Mouse (Mus musculus): ENCODE measurements around the gene Cspg5. TPM values are rescaled to one million over a fixed set of nuclear protein-coding genes. Genes with fewer than 3 reads are reported as not detected.
A peak's percentile ranks its signal among the peaks of the same experiment; 100 is the strongest.

Gene Cspg5
- 10.9 and 11.3 TPM in 2 replicates for polyA plus RNA-seq (2014; fragmentation: Nextera tagmentation; extraction: Ambion mirVana)

GRCm38 (mm10) chr9:110243221-110243833 is at the start of gene Cspg5:
TSS of gene Cspg5 (plus strand) at chr9:110243783.
- no peak for DNase-seq (ENCODE audit: low spot score)
- Histone ChIP-seq H3K4me2 (ENCODE audit: low read depth, low read length, severe bottlenecking) (peak within 1 kb of the TSS; percentile 100), H3K4me1 (replicated peaks; ENCODE audit: control insufficient read depth, insufficient read depth, low read length) (peaks cover 9% of the 10 kb centered on the region; the same call in 1 of the 2 replicates), H3K27ac (ENCODE audit: low read depth, low read length) (no peak within 1 kb of the TSS), H3K4me3 (ENCODE audit: low read depth, low read length) (peak within 1 kb of the TSS; percentile 65; the same call in 1 of the 2 replicates), H3K27me3 (ENCODE audit: control insufficient read depth, insufficient read depth, low read length) (no peaks in the 10 kb centered on the region), H3K9ac (ENCODE audit: low read length) (peak within 1 kb of the TSS; percentile 72), H3K36me3 (ENCODE audit: control insufficient read depth, insufficient read depth, low read length) (peaks cover 2% of the 10 kb centered on the region; the same call in 1 of the 2 replicates), H3K9me3 (ENCODE audit: control insufficient read depth, low read length) (no peaks in the 10 kb centered on the region)
- WGBS = 87% methylated on average over 7 of the region's 7 CpGs
- no peak for ATAC-seq (replicated peaks; ENCODE audit: low FRiP score)

GRCm38 (mm10) chr9:110199870-110200269 is 43.7 kb upstream of the Cspg5 start:
- Histone ChIP-seq H3K4me2 (ENCODE audit: low read depth, low read length, severe bottlenecking) (no peak overlapping the region), H3K9me3 (ENCODE audit: control insufficient read depth, low read length) (no peaks in the 10 kb centered on the region), H3K4me1 (replicated peaks; ENCODE audit: control insufficient read depth, insufficient read depth, low read length) (peaks cover 3% of the 10 kb centered on the region; the same call in 1 of the 2 replicates), H3K9ac (ENCODE audit: low read length) (no peak overlapping the region), H3K4me3 (ENCODE audit: low read depth, low read length) (no peak overlapping the region), H3K36me3 (ENCODE audit: control insufficient read depth, insufficient read depth, low read length) (peaks cover 28% of the 10 kb centered on the region), H3K27ac (ENCODE audit: low read depth, low read length) (no peak overlapping the region), H3K27me3 (ENCODE audit: control insufficient read depth, insufficient read depth, low read length) (no peaks in the 10 kb centered on the region)
- no peak for DNase-seq (ENCODE audit: low spot score)
- ATAC-seq (replicated peaks; ENCODE audit: low FRiP score) = no peak
- 92% methylated on average over 2 of the region's 2 CpGs for WGBS

- 14% methylated on average over 15 of the region's 15 CpGs for WGBS
- Histone ChIP-seq H3K27ac (ENCODE audit: low read depth, low read length) (peak overlapping the region; percentile 82), H3K36me3 (ENCODE audit: control insufficient read depth, insufficient read depth, low read length) (peaks cover 26% of the 10 kb centered on the region), H3K27me3 (ENCODE audit: control insufficient read depth, insufficient read depth, low read length) (no peaks in the 10 kb centered on the region), H3K4me3 (ENCODE audit: low read depth, low read length) (no peak overlapping the region), H3K9me3 (ENCODE audit: control insufficient read depth, low read length) (no peaks in the 10 kb centered on the region), H3K9ac (ENCODE audit: low read length) (peak overlapping the region; percentile 49; the same call in 1 of the 2 replicates), H3K4me2 (ENCODE audit: low read depth, low read length, severe bottlenecking) (peak overlapping the region; percentile 3; the same call in 1 of the 2 replicates), H3K4me1 (replicated peaks; ENCODE audit: control insufficient read depth, insufficient read depth, low read length) (peaks cover 18% of the 10 kb centered on the region; the same call in 1 of the 2 replicates)
- DNase-seq (ENCODE audit: low spot score) = peak; percentile 84
- peak; percentile 97 for ATAC-seq (replicated peaks; ENCODE audit: low FRiP score)
Measured at GRCm38 (mm10) chr9:110205526-110206404, 37.8 kb upstream of the Cspg5 start.

GRCm38 (mm10) chr9:110206437-110206836 is 37.1 kb upstream of the Cspg5 start:
- peak overlapping the region; percentile 82 for H3K27ac ChIP-seq (ENCODE audit: low read depth, low read length)
- H3K4me2 ChIP-seq (ENCODE audit: low read depth, low read length, severe bottlenecking) = no peak overlapping the region
- no peak overlapping the region for H3K9ac ChIP-seq (ENCODE audit: low read length)

GRCm38 (mm10) chr9:110208265-110208664 is 35.3 kb upstream of the Cspg5 start:
- Histone ChIP-seq H3K4me3 (ENCODE audit: low read depth, low read length) (no peak overlapping the region), H3K27ac (ENCODE audit: low read depth, low read length) (no peak overlapping the region), H3K4me2 (ENCODE audit: low read depth, low read length, severe bottlenecking) (no peak overlapping the region), H3K4me1 (replicated peaks; ENCODE audit: control insufficient read depth, insufficient read depth, low read length) (peaks cover 18% of the 10 kb centered on the region; the same call in 1 of the 2 replicates), H3K9me3 (ENCODE audit: control insufficient read depth, low read length) (no peaks in the 10 kb centered on the region), H3K9ac (ENCODE audit: low read length) (no peak overlapping the region), H3K36me3 (ENCODE audit: control insufficient read depth, insufficient read depth, low read length) (peaks cover 20% of the 10 kb centered on the region), H3K27me3 (ENCODE audit: control insufficient read depth, insufficient read depth, low read length) (no peaks in the 10 kb centered on the region)
- WGBS = 73% methylated on average over 7 of the region's 7 CpGs
- ATAC-seq (replicated peaks; ENCODE audit: low FRiP score) = no peak
- DNase-seq (ENCODE audit: low spot score) = no peak

More at GRCm38 (mm10) chr9:110206437-110206836, 37.1 kb upstream of the Cspg5 start:
- Histone ChIP-seq H3K4me3 (ENCODE audit: low read depth, low read length) (no peak overlapping the region), H3K36me3 (ENCODE audit: control insufficient read depth, insufficient read depth, low read length) (peaks cover 26% of the 10 kb centered on the region), H3K27me3 (ENCODE audit: control insufficient read depth, insufficient read depth, low read length) (no peaks in the 10 kb centered on the region), H3K4me1 (replicated peaks; ENCODE audit: control insufficient read depth, insufficient read depth, low read length) (peaks cover 18% of the 10 kb centered on the region; the same call in 1 of the 2 replicates), H3K9me3 (ENCODE audit: control insufficient read depth, low read length) (no peaks in the 10 kb centered on the region)
- DNase-seq (ENCODE audit: low spot score) (no peak), ATAC-seq (replicated peaks; ENCODE audit: low FRiP score) (no peak)
- WGBS = 52% methylated on average over 2 of the region's 2 CpGs

GRCm38 (mm10) chr9:110208967-110209366 is 34.6 kb upstream of the Cspg5 start:
- WGBS = 50% methylated on average over 3 of the region's 3 CpGs

GRCm38 (mm10) chr9:110224273-110224672 is 19.3 kb upstream of the Cspg5 start:
- H3K4me3 ChIP-seq (ENCODE audit: low read depth, low read length) = no peak overlapping the region
- peaks cover 12% of the 10 kb centered on the region; the same call in 1 of the 2 replicates for H3K36me3 ChIP-seq (ENCODE audit: control insufficient read depth, insufficient read depth, low read length)
- H3K4me1 ChIP-seq (replicated peaks; ENCODE audit: control insufficient read depth, insufficient read depth, low read length) = no peaks in the 10 kb centered on the region
- H3K27ac ChIP-seq (ENCODE audit: low read depth, low read length) = no peak overlapping the region
- DNase-seq (ENCODE audit: low spot score) (no peak), ATAC-seq (replicated peaks; ENCODE audit: low FRiP score) (no peak)
- H3K9ac ChIP-seq (ENCODE audit: low read length) = no peak overlapping the region
- no peak overlapping the region for H3K4me2 ChIP-seq (ENCODE audit: low read depth, low read length, severe bottlenecking)
- no peaks in the 10 kb centered on the region for H3K27me3 ChIP-seq (ENCODE audit: control insufficient read depth, insufficient read depth, low read length)
- H3K9me3 ChIP-seq (ENCODE audit: control insufficient read depth, low read length) = no peaks in the 10 kb centered on the region
- 97% methylated on average over 4 of the region's 4 CpGs for WGBS

More at GRCm38 (mm10) chr9:110208967-110209366, 34.6 kb upstream of the Cspg5 start:
- peaks cover 18% of the 10 kb centered on the region; the same call in 1 of the 2 replicates for H3K4me1 ChIP-seq (replicated peaks; ENCODE audit: control insufficient read depth, insufficient read depth, low read length)
- H3K36me3 ChIP-seq (ENCODE audit: control insufficient read depth, insufficient read depth, low read length) = peaks cover 17% of the 10 kb centered on the region
- no peak for ATAC-seq (replicated peaks; ENCODE audit: low FRiP score)
- no peak overlapping the region for H3K27ac ChIP-seq (ENCODE audit: low read depth, low read length)
- no peak overlapping the region for H3K4me3 ChIP-seq (ENCODE audit: low read depth, low read length)
- H3K9me3 ChIP-seq (ENCODE audit: control insufficient read depth, low read length) = no peaks in the 10 kb centered on the region
- DNase-seq (ENCODE audit: low spot score) = no peak
- no peaks in the 10 kb centered on the region for H3K27me3 ChIP-seq (ENCODE audit: control insufficient read depth, insufficient read depth, low read length)
- H3K9ac ChIP-seq (ENCODE audit: low read length) = no peak overlapping the region
- no peak overlapping the region for H3K4me2 ChIP-seq (ENCODE audit: low read depth, low read length, severe bottlenecking)

- DNase-seq (ENCODE audit: low spot score) (no peak), ATAC-seq (replicated peaks; ENCODE audit: low FRiP score) (no peak)
- Histone ChIP-seq H3K4me1 (replicated peaks; ENCODE audit: control insufficient read depth, insufficient read depth, low read length) (no peaks in the 10 kb centered on the region), H3K36me3 (ENCODE audit: control insufficient read depth, insufficient read depth, low read length) (peaks cover 12% of the 10 kb centered on the region; the same call in 1 of the 2 replicates), H3K9me3 (ENCODE audit: control insufficient read depth, low read length) (no peaks in the 10 kb centered on the region), H3K4me2 (ENCODE audit: low read depth, low read length, severe bottlenecking) (no peak overlapping the region), H3K27me3 (ENCODE audit: control insufficient read depth, insufficient read depth, low read length) (no peaks in the 10 kb centered on the region), H3K27ac (ENCODE audit: low read depth, low read length) (no peak overlapping the region), H3K4me3 (ENCODE audit: low read depth, low read length) (no peak overlapping the region), H3K9ac (ENCODE audit: low read length) (no peak overlapping the region)
- 97% methylated on average over 4 of the region's 4 CpGs for WGBS
Measured at GRCm38 (mm10) chr9:110226191-110226590, 17.4 kb upstream of the Cspg5 start.

Data from forebrain, embryonic 11.5 days (tissue).